Mouse (Mus musculus) telencephalon, adult 2 months (tissue): ENCODE measurements at regions not wholly inside any gene's neighbourhood (a gene's known extent, or its start where the extent isn't known, plus 50 kb on each side); places are given as distances from the start of the nearest gene placed in this dataset.

Experiments
- DNase-seq: peaks from one replicate; pipeline ENCODE4 v3.0.0-alpha.2; 2011; ENCODE audit warnings: low read depth, low spot score

GRCm38 (mm10) chr2:128393921-128394320 is 197.1 kb upstream of the Spdye4c start:
- DNase-seq: no peak

- no peak for DNase-seq
These were observed 195.6 kb upstream of the Spdye4c start for GRCm38 (mm10) chr2:128395308-128396007.

GRCm38 (mm10) chr2:128396008-128396346 is 195.0 kb upstream of the Spdye4c start:
- no peak for DNase-seq

GRCm38 (mm10) chr2:128401359-128401758 is 189.7 kb upstream of the Spdye4c start:
- DNase-seq: no peak

- DNase-seq: no peak
These were observed 187.7 kb upstream of the Spdye4c start for GRCm38 (mm10) chr2:128403143-128403935.

GRCm38 (mm10) chr2:128404405-128404804 is 186.6 kb upstream of the Spdye4c start:
- no peak for DNase-seq

GRCm38 (mm10) chr2:128407076-128407475 is 183.9 kb upstream of the Spdye4c start:
- DNase-seq: no peak

GRCm38 (mm10) chr2:128408718-128409117 is 182.3 kb upstream of the Spdye4c start:
- no peak for DNase-seq

GRCm38 (mm10) chr2:128412352-128412751 is 178.7 kb upstream of the Spdye4c start:
- DNase-seq: no peak

GRCm38 (mm10) chr2:128412974-128413373 is 178.0 kb upstream of the Spdye4c start:
- no peak for DNase-seq

- no peak for DNase-seq
These were observed 176.3 kb upstream of the Spdye4c start for GRCm38 (mm10) chr2:128414588-128415240.

GRCm38 (mm10) chr2:128416416-128416815 is 174.6 kb upstream of the Spdye4c start:
- no peak for DNase-seq

GRCm38 (mm10) chr2:128418960-128419359 is 172.0 kb upstream of the Spdye4c start:
- no peak for DNase-seq

GRCm38 (mm10) chr2:128420406-128420805 is 170.6 kb upstream of the Spdye4c start:
- DNase-seq: no peak

GRCm38 (mm10) chr2:128422677-128423076 is 168.3 kb upstream of the Spdye4c start:
- no peak for DNase-seq

GRCm38 (mm10) chr2:128424236-128424635 is 166.8 kb upstream of the Spdye4c start:
- no peak for DNase-seq

GRCm38 (mm10) chr2:128427181-128427880 is 163.7 kb upstream of the Spdye4c start:
- DNase-seq: no peak

- no peak for DNase-seq
These were observed 162.9 kb upstream of the Spdye4c start for GRCm38 (mm10) chr2:128428154-128428553.

- no peak for DNase-seq
These were observed 162.1 kb upstream of the Spdye4c start for GRCm38 (mm10) chr2:128428651-128429633.

- DNase-seq: no peak
These were observed 161.2 kb upstream of the Spdye4c start for GRCm38 (mm10) chr2:128429786-128430185.
